Mouse (Mus musculus) heart, embryonic 15.5 days (tissue): Measurements from ENCODE around the gene Gm28374. TPM values are rescaled to one million over a fixed set of nuclear protein-coding genes. Genes with fewer than 3 reads are reported as not detected.
A peak's percentile ranks its signal among the peaks of the same experiment; 100 is the strongest.

Experiments used
- ATAC-seq: fragments of 200-750 bp; cut with Nextera tagmentation; replicated peaks from 2 replicates; pipeline ENCODE4 v1.8.0; 2017; ENCODE audit warnings: low read depth, moderate TSS enrichment; ENCODE audit not compliant: insufficient number of reproducible peaks, insufficient read depth, low FRiP score
- H3K27ac ChIP-seq: fragments of 300-500 bp; sonication (generic); 2 replicates; pipeline ENCODE4 v1.5.1; 2015; ENCODE audit warnings: mild to moderate bottlenecking, inconsistent platforms
- H3K27me3 ChIP-seq: fragments of 300-500 bp; sonication (generic); 2 replicates; pipeline ENCODE4 v1.6.1; 2015; ENCODE audit warnings: inconsistent platforms
- H3K36me3 ChIP-seq: fragments of 300-500 bp; sonication (generic); 2 replicates; pipeline ENCODE4 v1.6.1; 2015; ENCODE audit warnings: mild to moderate bottlenecking, inconsistent platforms
- H3K4me1 ChIP-seq: fragments of 300-500 bp; sonication (generic); replicated peaks from 2 replicates; pipeline ENCODE4 v1.6.1; 2015; ENCODE audit warnings: inconsistent platforms
- H3K4me2 ChIP-seq: fragments of 300-500 bp; sonication (generic); 2 replicates; pipeline ENCODE4 v1.6.1; 2015; ENCODE audit warnings: inconsistent platforms, mild to moderate bottlenecking, moderate library complexity
- H3K4me3 ChIP-seq: fragments of 300-500 bp; sonication (generic); 2 replicates; pipeline ENCODE4 v1.5.1; 2015; ENCODE audit warnings: mild to moderate bottlenecking, inconsistent platforms
- H3K9ac ChIP-seq: fragments of 300-500 bp; sonication (generic); 2 replicates; pipeline ENCODE4 v1.6.1; 2015; ENCODE audit warnings: mild to moderate bottlenecking, inconsistent platforms
- H3K9me3 ChIP-seq: fragments of 300-500 bp; sonication (generic); replicated peaks from 2 replicates; pipeline ENCODE4 v1.6.1; 2016; ENCODE audit warnings: inconsistent platforms
- WGBS: fragments of 180-500 bp; shearing (Covaris S2); methylation state at CpG from one replicate; pipeline ENCODE4 v1.1.7; 2015; ENCODE audit warnings: mixed read lengths; 5-methylcytosine and 5-hydroxymethylcytosine counted together
- microRNA-seq: library from miRNA; unstranded; fragments of <30 nt; microRNA quantifications from one replicate; pipeline ENCODE4, GENCODE M21; 2016
- polyA plus RNA-seq: library from polyadenylated mRNA; unstranded; fragments of >200 nt; fragmentation: Nextera tagmentation; extraction: Ambion mirVana; gene quantifications from 2 replicates; pipeline ENCODE4 v1.2.1, GENCODE M21; 2015

Gene Gm28374
- polyA plus RNA-seq, 1 experiment from 2014 or later = 0.48 TPM

- 69% methylated on average over 7 of the region's 7 CpGs for WGBS
- H3K27ac ChIP-seq = no peak overlapping the region
- no peaks in the 10 kb centered on the region for H3K9me3 ChIP-seq
- H3K4me2 ChIP-seq = no peak overlapping the region
- H3K4me3 ChIP-seq = no peak overlapping the region
- H3K9ac ChIP-seq = no peak overlapping the region
- H3K4me1 ChIP-seq = no peaks in the 10 kb centered on the region
- no peak for ATAC-seq
- no peaks in the 10 kb centered on the region for H3K27me3 ChIP-seq
- H3K36me3 ChIP-seq = no peaks in the 10 kb centered on the region
These were observed 43.7 kb downstream of the Gm28374 start for GRCm38 (mm10) chr19:6038326-6038725.

GRCm38 (mm10) chr19:6037695-6038094 is 44.4 kb downstream of the Gm28374 start:
- ATAC-seq = no peak
- Histone ChIP-seq H3K4me1 (no peaks in the 10 kb centered on the region), H3K27me3 (no peaks in the 10 kb centered on the region), H3K4me3 (no peak overlapping the region), H3K9me3 (no peaks in the 10 kb centered on the region), H3K36me3 (no peaks in the 10 kb centered on the region), H3K4me2 (no peak overlapping the region), H3K9ac (no peak overlapping the region), H3K27ac (no peak overlapping the region)

- Histone ChIP-seq H3K9me3 (no peaks in the 10 kb centered on the region), H3K9ac (no peak overlapping the region), H3K4me1 (no peaks in the 10 kb centered on the region), H3K4me3 (no peak overlapping the region), H3K27ac (no peak overlapping the region), H3K4me2 (no peak overlapping the region), H3K36me3 (no peaks in the 10 kb centered on the region), H3K27me3 (no peaks in the 10 kb centered on the region)
- WGBS = 63% methylated on average over 9 of the region's 9 CpGs
- no peak for ATAC-seq
These were observed 46.0 kb downstream of the Gm28374 start for GRCm38 (mm10) chr19:6035966-6036585.

- H3K4me1 ChIP-seq = no peaks in the 10 kb centered on the region
- no peak overlapping the region for H3K9ac ChIP-seq
- H3K9me3 ChIP-seq = no peaks in the 10 kb centered on the region
- no peak overlapping the region for H3K4me2 ChIP-seq
- 58% methylated on average over 13 of the region's 14 CpGs for WGBS
- H3K27ac ChIP-seq = no peak overlapping the region
- H3K36me3 ChIP-seq = no peaks in the 10 kb centered on the region
- no peak overlapping the region for H3K4me3 ChIP-seq
- H3K27me3 ChIP-seq = no peaks in the 10 kb centered on the region
- ATAC-seq = no peak
These were observed 51.4 kb downstream of the Gm28374 start for GRCm38 (mm10) chr19:6030520-6031280.

GRCm38 (mm10) chr19:6029426-6029825 is 52.6 kb downstream of the Gm28374 start:
- Histone ChIP-seq H3K4me3 (no peak overlapping the region), H3K4me2 (no peak overlapping the region), H3K4me1 (no peaks in the 10 kb centered on the region), H3K9ac (no peak overlapping the region), H3K36me3 (no peaks in the 10 kb centered on the region), H3K27ac (no peak overlapping the region), H3K27me3 (no peaks in the 10 kb centered on the region), H3K9me3 (no peaks in the 10 kb centered on the region)
- 67% methylated on average over 9 of the region's 9 CpGs for WGBS
- ATAC-seq = no peak

- no peak overlapping the region for H3K27ac ChIP-seq
- H3K27me3 ChIP-seq = no peaks in the 10 kb centered on the region
- no peaks in the 10 kb centered on the region for H3K9me3 ChIP-seq
- no peak for ATAC-seq
- no peak overlapping the region for H3K9ac ChIP-seq
- WGBS = 71% methylated on average over 6 of the region's 6 CpGs
- no peak overlapping the region for H3K4me3 ChIP-seq
- H3K36me3 ChIP-seq = no peaks in the 10 kb centered on the region
- H3K4me1 ChIP-seq = no peaks in the 10 kb centered on the region
- H3K4me2 ChIP-seq = no peak overlapping the region
These were observed 53.1 kb downstream of the Gm28374 start for GRCm38 (mm10) chr19:6028991-6029390.

Small RNA genes within 50 kb of the gene (microRNA-seq; reads per million reads assigned to microRNA genes)
- 2.3 reads per million, percentile 3 among the genes with 10 or more reads in this experiment for gene Mir6988

Other genes with a start within 250 kb of the Gm28374 start
- 25.1 and 35.1 TPM in 2 replicates for gene Frmd8, start 207.0 kb downstream of the Gm28374 start, polyA plus RNA-seq
- 3.2 and 4.2 TPM in 2 replicates for gene Slc25a45, start 204.4 kb downstream of the Gm28374 start, polyA plus RNA-seq
- 1.2 and 2.0 TPM in 2 replicates for gene Tigd3, start 188.1 kb downstream of the Gm28374 start, polyA plus RNA-seq
- gene Dpf2, start 169.2 kb downstream of the Gm28374 start, polyA plus RNA-seq = 81.9 and 106 TPM in 2 replicates
- 10.4 and 13.0 TPM in 2 replicates for gene Cdc42ep2, start 157.4 kb downstream of the Gm28374 start, polyA plus RNA-seq
- 35.8 and 48.9 TPM in 2 replicates for gene Pola2, start 118.1 kb downstream of the Gm28374 start, polyA plus RNA-seq
- not detected in 2 replicates for gene Slc22a20, start 96.1 kb downstream of the Gm28374 start, polyA plus RNA-seq
- 6.6 and 10.0 TPM in 2 replicates for gene Capn1, start 66.4 kb downstream of the Gm28374 start, polyA plus RNA-seq
- 14.5 and 19.2 TPM in 2 replicates for gene Syvn1, start 35.7 kb downstream of the Gm28374 start, polyA plus RNA-seq
- 54.5 and 55.3 TPM in 2 replicates for gene Mrpl49, start 24.5 kb downstream of the Gm28374 start, polyA plus RNA-seq
- 434 and 453 TPM in 2 replicates for gene Fau, start 24.4 kb downstream of the Gm28374 start, polyA plus RNA-seq
- gene Znhit2, start 21.1 kb downstream of the Gm28374 start, polyA plus RNA-seq = 19.3 and 25.6 TPM in 2 replicates
- 5.4 and 11.3 TPM in 2 replicates for gene Tm7sf2, start 13.9 kb downstream of the Gm28374 start, polyA plus RNA-seq
- gene Vps51, start 5.0 kb downstream of the Gm28374 start, polyA plus RNA-seq = 35.6 and 51.9 TPM in 2 replicates
- not detected in 2 replicates for gene Tmem262, start 2.2 kb downstream of the Gm28374 start, polyA plus RNA-seq
- gene Zfpl1, start 2.7 kb upstream of the Gm28374 start, polyA plus RNA-seq = 39.1 and 53.1 TPM in 2 replicates
- 19.6 and 27.2 TPM in 2 replicates for gene Cdca5, start 2.7 kb upstream of the Gm28374 start, polyA plus RNA-seq
- gene AC131692.1, start 12.2 kb upstream of the Gm28374 start, polyA plus RNA-seq = 0.20 and 0.38 TPM in 2 replicates
- gene Naaladl1, start 23.5 kb upstream of the Gm28374 start, polyA plus RNA-seq = 0.21 and 0.36 TPM in 2 replicates
- gene Sac3d1, start 36.4 kb upstream of the Gm28374 start, polyA plus RNA-seq = 28.1 and 38.1 TPM in 2 replicates
- 19.8 and 25.9 TPM in 2 replicates for gene Snx15, start 46.0 kb upstream of the Gm28374 start, polyA plus RNA-seq
- 0.23 TPM in 1 of 2 replicates, not detected in the other for gene Batf2, start 58.7 kb upstream of the Gm28374 start, polyA plus RNA-seq
- 74.7 and 81.8 TPM in 2 replicates for gene Arl2, start 59.3 kb upstream of the Gm28374 start, polyA plus RNA-seq
- gene Majin, start 102.1 kb upstream of the Gm28374 start, polyA plus RNA-seq = not detected in 2 replicates
- 0.57 TPM in 1 of 2 replicates, not detected in the other for gene Gpha2, start 144.1 kb upstream of the Gm28374 start, polyA plus RNA-seq
- gene Ppp2r5b, start 153.6 kb upstream of the Gm28374 start, polyA plus RNA-seq = 21.4 and 28.1 TPM in 2 replicates
- 6.7 and 10.0 TPM in 2 replicates for gene Atg2a, start 159.4 kb upstream of the Gm28374 start, polyA plus RNA-seq
- gene Ehd1, start 194.5 kb upstream of the Gm28374 start, polyA plus RNA-seq = 54.1 and 66.8 TPM in 2 replicates
- gene Cdc42bpg, start 224.2 kb upstream of the Gm28374 start, polyA plus RNA-seq = 0.30 and 0.60 TPM in 2 replicates